26 mouse cellular contexts compared by ENCODE assay signal in the genomic region with DNA sequence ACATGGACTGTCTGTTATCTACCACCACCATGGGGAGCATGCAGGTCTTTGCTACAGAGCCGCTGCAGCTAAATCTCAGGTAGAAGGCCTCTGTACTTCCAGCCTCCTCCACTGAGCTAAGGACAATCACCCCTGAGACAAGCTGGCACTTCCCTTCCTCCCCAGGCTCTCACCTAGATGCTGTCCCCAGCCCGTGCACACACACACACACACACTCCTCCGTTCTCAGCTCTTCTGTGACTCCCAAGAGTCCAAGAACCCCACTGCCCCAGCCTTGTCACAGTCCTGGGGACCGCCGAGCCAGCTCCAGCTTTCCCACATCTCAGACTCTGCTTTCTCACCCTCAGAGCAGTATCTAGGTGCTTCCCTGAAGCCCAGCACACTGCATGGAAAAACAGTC. TPM values are rescaled to one million over a fixed set of nuclear protein-coding genes. Genes with fewer than 3 reads are reported as not detected.
DNase-seq lines count a peak whose midpoint lies in the region; ATAC-seq and TF ChIP-seq lines count a peak whose summit lies in the region.
"Had no signal": no experiment of that assay in that cellular context is flagged by ENCODE, and none has a peak within 500 bp of the region (broad histone marks: within the 10 kb centered on the region; RNA-seq: fewer than 3 reads in every experiment).

No protein-coding gene starts in this region.

- no peak for TF ChIP-seq EP300 in ES-Bruce4 (IDR thresholded peaks at IDR 0.05; ENCODE audit: insufficient read depth, low read depth, low read length)

- intact Hi-C loops in heart, postnatal 14 days (cut with DNase I) = no loop called here
- intact Hi-C loops in heart, postnatal 25 days (cut with DNase I) = no loop called here

- no peaks in the 10 kb centered on the region for H3K4me1 ChIP-seq in heart, embryonic 12.5 days (replicated peaks)
- peaks cover 1% of the 10 kb centered on the region for H3K4me1 ChIP-seq in ES-Bruce4 (ENCODE audit: control insufficient read depth, insufficient read depth, low read length)
- no peaks in the 10 kb centered on the region for H3K4me1 ChIP-seq in hindbrain, embryonic 16.5 days (ENCODE audit: control insufficient read depth, insufficient read depth, low read depth, low read length)
- H3K4me1 ChIP-seq: embryonic facial prominence, embryonic 13.5 days; embryonic facial prominence, embryonic 15.5 days; forebrain, embryonic 10.5 days; forebrain, embryonic 12.5 days had no signal

- no peak for TF ChIP-seq CTCF in ES-Bruce4 (IDR thresholded peaks at IDR 0.05; ENCODE audit: low read depth, low read length)

- ATAC-seq in heart, embryonic 12.5 days (ENCODE audit: insufficient number of reproducible peaks, low FRiP score) = 0 out of 2 replicates have a peak, but pooled peaks have one; percentile 9
- ATAC-seq in hindbrain, embryonic 16.5 days = no peak
- ATAC-seq: CD4-positive, CD25-positive, alpha-beta regulatory T cell, adult 4 months; forebrain, embryonic 14.5 days; forebrain, embryonic 16.5 days had no signal

- H3K9ac ChIP-seq in heart, embryonic 12.5 days = no peak overlapping the region
- no peak overlapping the region for H3K9ac ChIP-seq in ES-Bruce4 (ENCODE audit: low read depth, poor library complexity, severe bottlenecking)
- no peak overlapping the region for H3K9ac ChIP-seq in hindbrain, embryonic 16.5 days (ENCODE audit: low read depth, low read length)
- H3K9ac ChIP-seq: embryonic facial prominence, embryonic 13.5 days; embryonic facial prominence, embryonic 15.5 days; forebrain, embryonic 12.5 days had no signal

- peaks cover 9% of the 10 kb centered on the region for H3K9me3 ChIP-seq in heart, embryonic 12.5 days (replicated peaks)
- no peaks in the 10 kb centered on the region; the same call in 1 of the 2 replicates for H3K9me3 ChIP-seq in ES-Bruce4 (replicated peaks; ENCODE audit: control insufficient read depth, insufficient read depth, low read length, poor library complexity, severe bottlenecking)
- H3K9me3 ChIP-seq in hindbrain, embryonic 16.5 days (ENCODE audit: control insufficient read depth, low read length) = no peaks in the 10 kb centered on the region; the same call in 1 of the 2 replicates
- H3K9me3 ChIP-seq: embryonic facial prominence, embryonic 15.5 days; forebrain, embryonic 12.5 days had no signal

- no peak overlapping the region for H3K27ac ChIP-seq in heart, embryonic 12.5 days (ENCODE audit: poor library complexity, severe bottlenecking)
- no peak overlapping the region for H3K27ac ChIP-seq in ES-Bruce4 (ENCODE audit: insufficient read depth, low read length)
- no peak overlapping the region for H3K27ac ChIP-seq in hindbrain, embryonic 16.5 days (ENCODE audit: low read depth, low read length)
- H3K27ac ChIP-seq: embryonic facial prominence, embryonic 13.5 days; embryonic facial prominence, embryonic 15.5 days; forebrain, embryonic 10.5 days; forebrain, embryonic 12.5 days had no signal

- no peaks in the 10 kb centered on the region for H3K27me3 ChIP-seq in heart, embryonic 12.5 days (replicated peaks)
- H3K27me3 ChIP-seq in ES-Bruce4 (ENCODE audit: control insufficient read depth, insufficient read depth, low read length, poor library complexity, severe bottlenecking) = no peaks in the 10 kb centered on the region
- H3K27me3 ChIP-seq in hindbrain, embryonic 16.5 days (replicated peaks; ENCODE audit: control insufficient read depth, insufficient read depth, low read length) = no peaks in the 10 kb centered on the region
- H3K27me3 ChIP-seq: CH12.LX; embryonic facial prominence, embryonic 13.5 days; embryonic facial prominence, embryonic 15.5 days; forebrain, embryonic 12.5 days had no signal

- peak; percentile 76 for DNase-seq in heart, adult 11 months
- no peak for DNase-seq in heart, postnatal 14 days
- no peak for DNase-seq in heart, postnatal 25 days (ENCODE audit: low spot score)
- DNase-seq: adrenal gland, adult 2 months; adrenal gland, postnatal 10 days; adrenal gland, postnatal 25 days; B cell, adult 2 months; cerebellum, adult 11 months; cerebellum, adult 18-20 months; cerebellum, adult 8-10 months; cerebellum, adult 9-11 months; cerebellum, postnatal 14 days; cerebellum, postnatal 36 days; embryo, embryonic 11 days had no signal

- no peak overlapping the region for H3K4me3 ChIP-seq in heart, embryonic 12.5 days
- H3K4me3 ChIP-seq in ES-Bruce4 (ENCODE audit: low read depth, low read length) = 0 out of 2 replicates have a peak overlapping the region, but pooled peaks have one; percentile 18
- H3K4me3 ChIP-seq in hindbrain, embryonic 16.5 days (ENCODE audit: low read length) = no peak overlapping the region
- H3K4me3 ChIP-seq: embryonic facial prominence, embryonic 13.5 days; embryonic facial prominence, embryonic 15.5 days; erythroblast, embryonic 14.5 days; forebrain, embryonic 10.5 days; forebrain, embryonic 12.5 days had no signal

- no peak for TF ChIP-seq POLR2A in ES-Bruce4 (IDR thresholded peaks at IDR 0.05; ENCODE audit: insufficient read depth, low read length)

- H3K36me3 ChIP-seq in heart, embryonic 12.5 days = peaks cover 42% of the 10 kb centered on the region
- peaks cover 4% of the 10 kb centered on the region; the same call in 1 of the 2 replicates for H3K36me3 ChIP-seq in ES-Bruce4 (ENCODE audit: control insufficient read depth, insufficient read depth, low read length, poor library complexity, severe bottlenecking)
- peaks cover 38% of the 10 kb centered on the region for H3K36me3 ChIP-seq in hindbrain, embryonic 16.5 days (ENCODE audit: control insufficient read depth, insufficient read depth, low read length)

- H3K4me2 ChIP-seq in heart, embryonic 12.5 days = no peak overlapping the region
- H3K4me2 ChIP-seq in hindbrain, embryonic 16.5 days (ENCODE audit: low read length) = no peak overlapping the region
- H3K4me2 ChIP-seq: embryonic facial prominence, embryonic 13.5 days; embryonic facial prominence, embryonic 15.5 days; forebrain, embryonic 12.5 days had no signal

- WGBS in heart, embryonic 12.5 days = 93% methylated on average over 5 of the region's 5 CpGs
- 95% methylated on average over 5 of the region's 5 CpGs for WGBS in hindbrain, embryonic 16.5 days

RNA-seq across cellular contexts. Expression of a gene that starts 19.2 kb away (rescaled TPM):
- total RNA-seq in heart, postnatal 14 days (2021) = 1 to 10 TPM; 7.1 to 8.3 TPM
- 12.4 and 13.5 TPM in 2 replicates for polyA plus RNA-seq in heart, embryonic 12.5 days (2016; fragmentation: Nextera tagmentation; extraction: Ambion mirVana)
- total RNA-seq in heart, postnatal 25 days (2021) = 1 to 10 TPM; 7.6 to 8.1 TPM
- 18.1 and 19.3 TPM in 2 replicates for polyA plus RNA-seq in ES-Bruce4 (2011; ENCODE audit: insufficient read depth, insufficient read length, low read depth, missing spikeins)
- polyA plus RNA-seq in hindbrain, embryonic 16.5 days (2015; fragmentation: Nextera tagmentation; extraction: Ambion mirVana) = 11.9 and 13.5 TPM in 2 replicates
